Mouse (Mus musculus): ENCODE measurements around the gene Timm50. TPM values are rescaled to one million over a fixed set of nuclear protein-coding genes. Genes with fewer than 3 reads are reported as not detected.
A peak's percentile ranks its signal among the peaks of the same experiment; 100 is the strongest.

The Timm50 gene
- polyA plus RNA-seq, 1 experiment = 44.6 TPM

DNA sequence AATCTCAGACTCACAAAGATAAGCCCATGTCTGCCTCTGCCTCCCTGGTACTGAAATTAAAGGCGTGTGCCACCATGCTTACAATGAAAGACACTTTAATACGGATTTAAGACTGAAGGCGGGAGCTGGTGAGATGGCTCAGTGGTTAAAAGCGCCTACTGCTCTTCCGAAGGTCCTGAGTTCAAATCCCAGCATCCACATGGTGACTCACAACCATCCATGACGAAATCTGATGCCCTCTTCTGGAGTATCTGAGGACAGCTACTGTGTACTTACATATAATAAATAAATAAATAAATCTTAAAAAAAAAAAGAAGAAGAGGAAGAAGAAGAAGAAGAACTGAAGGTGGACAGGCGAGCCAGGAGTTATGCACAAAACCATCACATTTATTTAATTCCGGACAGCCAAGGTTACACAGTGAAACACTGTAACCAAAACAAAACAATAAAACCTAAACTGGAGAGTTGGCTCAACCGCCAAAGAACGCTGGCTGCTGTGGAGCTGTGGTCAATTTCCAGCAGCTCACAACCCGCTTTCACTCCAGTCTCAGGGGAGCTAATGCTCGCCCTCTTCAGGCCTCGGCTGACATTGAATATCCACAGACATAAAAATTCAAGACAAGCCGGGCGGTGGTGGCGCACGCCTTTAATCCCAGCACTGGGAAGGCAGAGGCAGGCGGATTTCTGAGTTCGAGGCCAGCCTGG is 27.5 kb upstream of the Timm50 start:
- peak overlapping the region; percentile 90 for H3K27ac ChIP-seq (ENCODE audit: control insufficient read depth, insufficient read depth, low read depth, low read length, poor library complexity)
- 15% methylated on average over 19 of the region's 19 CpGs for WGBS
- H3K4me3 ChIP-seq (replicated peaks; ENCODE audit: control insufficient read depth, low read depth, low read length) = peak overlapping the region; percentile 79
- TF ChIP-seq POLR2A (IDR thresholded peaks at IDR 0.05; ENCODE audit: borderline replicate concordance, control insufficient read depth, low read depth, low read length) (no peak), CTCF (IDR thresholded peaks at IDR 0.05; ENCODE audit: control insufficient read depth, insufficient read depth, low read length) (peak; percentile 51)
- no peaks in the 10 kb centered on the region; the same call in 1 of the 2 replicates for H3K4me1 ChIP-seq (ENCODE audit: control insufficient read depth, insufficient read depth, low read length)

DNA sequence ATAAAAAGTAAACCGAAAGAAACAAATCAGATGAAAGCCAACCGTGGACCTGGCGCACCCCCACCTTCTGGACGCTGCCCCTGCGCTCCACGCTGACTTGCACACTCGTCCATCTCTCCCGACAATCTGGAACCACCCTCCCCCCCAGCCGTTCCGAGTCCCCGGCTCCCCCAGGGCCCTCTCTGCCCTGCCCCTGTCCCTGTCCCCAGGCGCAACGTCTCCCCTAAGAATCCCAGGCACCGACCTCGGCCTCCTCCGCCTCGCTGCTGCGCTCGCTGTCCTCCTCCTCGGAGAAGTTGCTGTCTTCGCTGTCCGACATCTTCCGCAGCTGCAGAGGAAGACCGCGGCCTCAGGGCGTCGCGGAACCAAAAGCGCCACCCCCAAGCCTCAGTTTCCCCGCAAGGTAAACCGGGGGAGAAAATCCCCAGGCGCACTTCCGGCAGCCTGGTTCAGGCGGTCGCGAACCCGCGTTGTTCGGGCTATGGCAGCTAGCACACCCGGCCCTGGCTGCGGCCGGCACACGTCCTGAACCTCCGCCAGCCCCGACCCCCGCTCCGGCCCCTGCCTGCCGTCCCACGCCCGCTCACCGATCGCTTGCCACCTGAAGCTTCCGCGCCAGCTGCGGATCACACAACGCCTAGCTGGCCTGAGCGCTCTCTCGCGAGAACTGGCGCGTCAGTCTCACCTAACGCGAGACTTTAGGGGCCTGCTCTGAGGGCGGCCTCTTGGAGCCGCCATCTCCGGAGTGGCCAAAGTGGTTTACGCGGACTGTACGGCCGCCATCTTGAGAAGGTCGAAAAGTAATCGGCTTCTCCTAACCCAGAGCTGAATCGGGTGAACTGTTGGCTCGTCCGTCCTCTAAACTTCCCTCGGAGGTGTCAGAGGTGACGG is 26.5 kb upstream of the Timm50 start, which contains the start of gene Supt5:
Gene Supt5 (minus strand): TSS at position 639 of the 891 bp plus-strand sequence.
- H3K4me1 ChIP-seq (ENCODE audit: control insufficient read depth, insufficient read depth, low read length) = no peaks in the 10 kb centered on the region; the same call in 1 of the 2 replicates
- TF ChIP-seq POLR2A (IDR thresholded peaks at IDR 0.05; ENCODE audit: borderline replicate concordance, control insufficient read depth, low read depth, low read length) (peak; percentile 97), CTCF (IDR thresholded peaks at IDR 0.05; ENCODE audit: control insufficient read depth, insufficient read depth, low read length) (no peak)
- under 1% methylated on average over 77 of the region's 77 CpGs for WGBS
- peak within 1 kb of the TSS; percentile 90 for H3K27ac ChIP-seq (ENCODE audit: control insufficient read depth, insufficient read depth, low read depth, low read length, poor library complexity)
- H3K4me3 ChIP-seq (replicated peaks; ENCODE audit: control insufficient read depth, low read depth, low read length) = peak within 1 kb of the TSS; percentile 99

DNA sequence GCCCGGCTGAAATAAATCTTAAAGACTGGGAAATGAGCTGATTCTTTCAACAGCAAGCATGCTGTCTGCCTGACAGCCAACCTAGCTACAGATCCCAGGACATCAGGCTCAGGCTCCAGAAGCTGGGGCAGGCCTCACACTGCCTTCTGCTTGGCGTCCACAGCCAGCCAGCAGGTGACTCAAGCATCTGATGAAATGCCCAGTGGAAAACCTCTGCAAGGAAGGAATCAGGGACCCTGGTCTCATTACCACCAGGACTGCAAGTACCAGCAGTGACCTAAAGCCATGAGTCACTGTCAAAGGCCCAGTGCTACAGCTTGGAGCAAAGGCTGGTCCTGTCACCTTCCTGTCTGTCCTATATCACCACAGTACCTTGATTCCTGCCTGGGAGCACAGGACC is 23.6 kb upstream of the Timm50 start:
- Histone ChIP-seq H3K4me3 (replicated peaks; ENCODE audit: control insufficient read depth, low read depth, low read length) (no peak overlapping the region), H3K4me1 (ENCODE audit: control insufficient read depth, insufficient read depth, low read length) (no peaks in the 10 kb centered on the region; the same call in 1 of the 2 replicates), H3K27ac (ENCODE audit: control insufficient read depth, insufficient read depth, low read depth, low read length, poor library complexity) (no peak overlapping the region)
- 76% methylated on average over 2 of the region's 2 CpGs for WGBS
- TF ChIP-seq POLR2A (IDR thresholded peaks at IDR 0.05; ENCODE audit: borderline replicate concordance, control insufficient read depth, low read depth, low read length) (no peak), CTCF (IDR thresholded peaks at IDR 0.05; ENCODE audit: control insufficient read depth, insufficient read depth, low read length) (no peak)

DNA sequence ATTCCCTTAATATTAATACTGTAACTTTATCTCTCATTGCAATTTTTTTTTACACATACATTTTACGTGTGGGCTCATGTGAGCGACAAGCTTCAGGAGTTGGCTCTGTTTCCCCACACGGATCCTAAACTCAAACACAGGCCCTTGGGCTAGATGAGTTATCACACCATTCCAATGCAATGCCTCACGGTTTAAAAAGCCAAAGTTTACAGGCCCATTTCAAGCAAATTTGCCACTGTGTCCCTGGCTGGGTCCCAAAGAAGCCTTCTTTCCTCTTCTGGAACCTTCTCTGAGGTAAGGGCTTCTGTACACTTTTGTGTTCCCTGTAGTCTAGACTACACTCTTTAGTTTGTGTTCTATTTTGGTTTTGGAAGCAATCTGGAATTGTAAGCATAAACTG is 22.7 kb upstream of the Timm50 start:
- Histone ChIP-seq H3K4me1 (ENCODE audit: control insufficient read depth, insufficient read depth, low read length) (no peaks in the 10 kb centered on the region; the same call in 1 of the 2 replicates), H3K27ac (ENCODE audit: control insufficient read depth, insufficient read depth, low read depth, low read length, poor library complexity) (no peak overlapping the region), H3K4me3 (replicated peaks; ENCODE audit: control insufficient read depth, low read depth, low read length) (no peak overlapping the region)
- WGBS = 87% methylated on average over 4 of the region's 4 CpGs
- no peak for TF ChIP-seq POLR2A (IDR thresholded peaks at IDR 0.05; ENCODE audit: borderline replicate concordance, control insufficient read depth, low read depth, low read length)
- no peak for TF ChIP-seq CTCF (IDR thresholded peaks at IDR 0.05; ENCODE audit: control insufficient read depth, insufficient read depth, low read length)

DNA sequence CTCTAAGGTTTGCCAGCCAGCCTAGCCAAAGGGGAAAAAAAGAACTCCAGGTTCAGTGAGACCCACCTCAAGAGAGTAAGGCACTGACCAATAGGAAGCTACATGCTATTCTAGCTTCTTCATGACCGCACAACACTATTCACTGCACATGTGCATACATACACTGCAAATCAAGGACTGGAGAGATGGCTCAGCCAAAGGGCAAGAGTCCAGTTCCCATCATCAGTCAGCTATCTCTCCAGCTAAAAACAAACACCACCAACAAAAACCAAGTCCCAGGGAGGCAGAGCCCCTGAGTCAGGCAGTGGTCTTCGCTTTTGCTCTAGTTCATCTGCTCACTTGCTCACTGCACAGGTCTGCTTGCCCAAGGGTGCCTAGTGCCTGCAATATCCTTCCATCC is 16.4 kb upstream of the Timm50 start:
- TF ChIP-seq CTCF (IDR thresholded peaks at IDR 0.05; ENCODE audit: control insufficient read depth, insufficient read depth, low read length) (no peak), POLR2A (IDR thresholded peaks at IDR 0.05; ENCODE audit: borderline replicate concordance, control insufficient read depth, low read depth, low read length) (no peak)
- WGBS = 98% methylated on average over 2 of the region's 2 CpGs
- Histone ChIP-seq H3K4me3 (replicated peaks; ENCODE audit: control insufficient read depth, low read depth, low read length) (no peak overlapping the region), H3K4me1 (ENCODE audit: control insufficient read depth, insufficient read depth, low read length) (no peaks in the 10 kb centered on the region), H3K27ac (ENCODE audit: control insufficient read depth, insufficient read depth, low read depth, low read length, poor library complexity) (no peak overlapping the region)

DNA sequence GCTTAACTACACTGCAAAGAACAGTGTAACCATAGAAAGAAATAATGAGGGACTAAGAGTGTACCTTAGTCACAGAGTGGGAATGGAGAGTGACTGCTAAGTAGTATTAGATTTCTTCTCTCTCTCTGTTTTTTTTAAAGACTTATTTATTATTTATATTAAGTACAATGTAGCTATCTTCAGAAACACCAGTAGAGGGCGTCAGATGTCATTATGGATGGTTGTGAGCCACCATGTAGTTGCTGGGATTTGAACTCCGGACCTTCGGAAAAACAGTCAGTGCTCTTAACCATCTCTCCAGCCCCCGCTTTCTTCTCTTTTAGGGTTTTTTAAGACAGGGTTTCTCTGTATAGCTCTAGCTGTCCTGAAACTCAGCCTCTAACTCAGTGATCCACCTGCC is 14.6 kb upstream of the Timm50 start:
- 83% methylated on average over 4 of the region's 4 CpGs for WGBS
- no peak overlapping the region for H3K27ac ChIP-seq (ENCODE audit: control insufficient read depth, insufficient read depth, low read depth, low read length, poor library complexity)
- TF ChIP-seq POLR2A (IDR thresholded peaks at IDR 0.05; ENCODE audit: borderline replicate concordance, control insufficient read depth, low read depth, low read length) (no peak), CTCF (IDR thresholded peaks at IDR 0.05; ENCODE audit: control insufficient read depth, insufficient read depth, low read length) (no peak)
- no peak overlapping the region for H3K4me3 ChIP-seq (replicated peaks; ENCODE audit: control insufficient read depth, low read depth, low read length)
- no peaks in the 10 kb centered on the region for H3K4me1 ChIP-seq (ENCODE audit: control insufficient read depth, insufficient read depth, low read length)

DNA sequence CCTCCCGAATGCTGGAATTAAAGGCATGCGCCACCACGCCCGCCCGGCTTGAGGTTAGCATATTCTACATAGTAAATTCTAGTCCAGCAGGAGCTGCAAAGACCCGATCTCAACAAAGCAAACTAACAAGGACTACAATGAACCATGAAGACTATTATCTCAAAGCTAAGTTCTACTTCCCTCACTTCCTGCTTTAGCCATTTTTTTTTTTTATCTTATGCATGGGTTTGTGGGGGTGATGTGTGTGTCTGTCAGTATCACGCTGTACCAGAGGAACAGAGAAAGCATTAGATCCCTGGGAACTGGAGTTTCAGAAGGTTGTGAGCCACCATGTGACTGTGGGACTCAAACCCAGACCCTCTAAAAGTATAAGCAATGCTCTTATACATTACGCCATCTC is 13.4 kb upstream of the Timm50 start:
- Histone ChIP-seq H3K4me1 (ENCODE audit: control insufficient read depth, insufficient read depth, low read length) (no peaks in the 10 kb centered on the region), H3K4me3 (replicated peaks; ENCODE audit: control insufficient read depth, low read depth, low read length) (no peak overlapping the region), H3K27ac (ENCODE audit: control insufficient read depth, insufficient read depth, low read depth, low read length, poor library complexity) (no peak overlapping the region)
- 88% methylated on average over 8 of the region's 8 CpGs for WGBS
- TF ChIP-seq CTCF (IDR thresholded peaks at IDR 0.05; ENCODE audit: control insufficient read depth, insufficient read depth, low read length) (no peak), POLR2A (IDR thresholded peaks at IDR 0.05; ENCODE audit: borderline replicate concordance, control insufficient read depth, low read depth, low read length) (no peak)

All from bone marrow, adult 2 months (tissue).